Mouse (Mus musculus) midbrain, embryonic 14.5 days (tissue): ENCODE data around the gene Tmem132c. TPM values are rescaled to one million over a fixed set of nuclear protein-coding genes. Genes with fewer than 3 reads are reported as not detected.

Source experiments
- ATAC-seq: fragments of 200-750 bp; cut with Nextera tagmentation; 2 replicates; pipeline ENCODE4 v1.8.0; 2017; ENCODE audit warnings: moderate number of reproducible peaks, moderate library complexity; ENCODE audit not compliant: low FRiP score, low TSS enrichment
- DNase-seq: peaks from one replicate; pipeline ENCODE4 v3.0.0-alpha.2; 2015
- H3K27ac ChIP-seq: fragments of 300-500 bp; sonication (generic); replicated peaks from 2 replicates; pipeline ENCODE4 v1.5.1; 2014; ENCODE audit warnings: mild to moderate bottlenecking, low read depth, low read length, moderate library complexity
- H3K27me3 ChIP-seq: fragments of 300-500 bp; sonication (generic); 2 replicates; pipeline ENCODE4 v1.6.1; 2014; ENCODE audit warnings: low read length, control low read depth, mixed read lengths; ENCODE audit not compliant: control insufficient read depth, insufficient read depth
- H3K36me3 ChIP-seq: fragments of 300-500 bp; sonication (generic); 2 replicates; pipeline ENCODE4 v1.6.1; 2014; ENCODE audit warnings: low read length, control low read depth; ENCODE audit not compliant: control insufficient read depth, insufficient read depth
- H3K4me1 ChIP-seq: fragments of 300-500 bp; sonication (generic); 2 replicates; pipeline ENCODE4 v1.6.1; 2014; ENCODE audit warnings: mild to moderate bottlenecking, antibody characterized with exemption, low read length, control low read depth; ENCODE audit not compliant: control insufficient read depth, insufficient read depth
- H3K4me2 ChIP-seq: fragments of 300-500 bp; sonication (generic); 2 replicates; pipeline ENCODE4 v1.6.1; 2014; ENCODE audit warnings: mild to moderate bottlenecking, low read length, moderate library complexity
- H3K4me3 ChIP-seq: fragments of 300-500 bp; sonication (generic); replicated peaks from 2 replicates; pipeline ENCODE4 v1.5.1; 2014; ENCODE audit warnings: low read depth, low read length
- H3K9ac ChIP-seq: fragments of 300-500 bp; sonication (generic); replicated peaks from 2 replicates; pipeline ENCODE4 v1.6.1; 2014; ENCODE audit warnings: mild to moderate bottlenecking, low read length, moderate library complexity
- H3K9me3 ChIP-seq: fragments of 300-500 bp; sonication (generic); 2 replicates; pipeline ENCODE4 v1.6.1; 2016; ENCODE audit warnings: low read length, control low read depth, mixed read lengths; ENCODE audit not compliant: control insufficient read depth
- WGBS: fragments of 180-500 bp; shearing (Covaris S2); extraction: QIAGEN DNeasy Blood & Tissue Kit; methylation state at CpG from one replicate; pipeline ENCODE4 v1.1.7; 2014; 5-methylcytosine and 5-hydroxymethylcytosine counted together
- polyA plus RNA-seq: library from polyadenylated mRNA; unstranded; fragments of >200 nt; fragmentation: Nextera tagmentation; extraction: Ambion mirVana; gene quantifications from 2 replicates; pipeline ENCODE4 v1.2.1, GENCODE M21; 2014

The Tmem132c gene
- polyA plus RNA-seq, 1 experiment from 2014 or later, result 16.2 TPM

DNA sequence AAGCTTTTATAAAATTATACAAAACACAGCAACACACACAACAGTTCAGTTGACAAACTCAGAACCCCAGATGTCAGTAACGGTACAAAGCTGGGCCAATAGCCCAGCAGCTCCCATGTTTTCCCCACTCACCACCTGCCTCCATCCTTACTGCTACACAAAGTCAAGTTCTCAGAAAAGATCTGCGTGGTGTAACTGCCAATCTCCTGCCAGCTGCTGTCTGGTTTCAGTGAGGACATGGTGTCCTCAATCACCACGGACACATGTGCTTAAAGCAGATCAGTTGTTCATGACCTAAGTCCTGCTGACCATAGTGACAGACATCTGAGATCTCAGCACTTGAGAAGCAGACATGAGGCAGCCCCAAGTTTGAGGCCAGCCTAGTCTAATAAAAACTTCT is 354.1 kb downstream of the Tmem132c start:
- DNase-seq (no peak), ATAC-seq (no peak)
- H3K36me3 ChIP-seq, result peaks cover 77% of the 10 kb centered on the region
- no peaks in the 10 kb centered on the region for H3K4me1 ChIP-seq
- H3K9ac ChIP-seq, result no peak overlapping the region
- no peak overlapping the region for H3K4me2 ChIP-seq
- no peaks in the 10 kb centered on the region for H3K9me3 ChIP-seq
- no peak overlapping the region for H3K4me3 ChIP-seq
- WGBS, result 90% methylated on average over 3 of the region's 3 CpGs
- H3K27me3 ChIP-seq, result no peaks in the 10 kb centered on the region
- H3K27ac ChIP-seq, result no peak overlapping the region

DNA sequence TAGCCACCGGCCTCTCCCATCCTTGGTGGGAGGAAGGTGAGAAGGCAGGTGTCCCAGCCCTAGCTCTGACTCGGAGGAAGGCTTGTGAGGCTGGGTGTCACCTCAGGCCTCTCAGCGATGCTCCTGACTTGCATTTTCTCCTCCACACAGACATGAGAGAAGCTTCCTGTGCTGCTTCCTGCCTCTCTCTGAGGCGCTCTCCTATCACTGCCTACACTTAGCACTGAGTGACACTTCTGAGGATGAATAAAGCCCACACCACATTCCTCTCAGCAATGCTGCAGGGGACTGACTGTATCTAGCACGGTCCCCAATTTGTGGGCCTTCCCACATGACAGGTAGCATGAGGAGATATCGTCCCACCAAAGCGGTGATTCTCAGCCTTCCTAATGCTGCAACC is 355.3 kb downstream of the Tmem132c start:
- WGBS, result 97% methylated on average over 7 of the region's 7 CpGs
- Histone ChIP-seq H3K36me3 (peaks cover 86% of the 10 kb centered on the region), H3K4me3 (no peak overlapping the region), H3K9ac (no peak overlapping the region), H3K4me1 (no peaks in the 10 kb centered on the region), H3K27ac (no peak overlapping the region), H3K4me2 (no peak overlapping the region), H3K27me3 (no peaks in the 10 kb centered on the region), H3K9me3 (no peaks in the 10 kb centered on the region)
- DNase-seq, result no peak
- no peak for ATAC-seq

GRCm38 (mm10) chr5:127602996-127603395 is 361.4 kb downstream of the Tmem132c start:
- no peak for DNase-seq
- no peak overlapping the region for H3K4me3 ChIP-seq
- WGBS, result 97% methylated on average over 5 of the region's 5 CpGs
- H3K4me2 ChIP-seq, result no peak overlapping the region
- no peak overlapping the region for H3K27ac ChIP-seq
- ATAC-seq, result no peak
- no peaks in the 10 kb centered on the region for H3K27me3 ChIP-seq
- H3K9me3 ChIP-seq, result no peaks in the 10 kb centered on the region
- no peak overlapping the region for H3K9ac ChIP-seq
- H3K36me3 ChIP-seq, result peaks cover 86% of the 10 kb centered on the region
- H3K4me1 ChIP-seq, result no peaks in the 10 kb centered on the region

DNA sequence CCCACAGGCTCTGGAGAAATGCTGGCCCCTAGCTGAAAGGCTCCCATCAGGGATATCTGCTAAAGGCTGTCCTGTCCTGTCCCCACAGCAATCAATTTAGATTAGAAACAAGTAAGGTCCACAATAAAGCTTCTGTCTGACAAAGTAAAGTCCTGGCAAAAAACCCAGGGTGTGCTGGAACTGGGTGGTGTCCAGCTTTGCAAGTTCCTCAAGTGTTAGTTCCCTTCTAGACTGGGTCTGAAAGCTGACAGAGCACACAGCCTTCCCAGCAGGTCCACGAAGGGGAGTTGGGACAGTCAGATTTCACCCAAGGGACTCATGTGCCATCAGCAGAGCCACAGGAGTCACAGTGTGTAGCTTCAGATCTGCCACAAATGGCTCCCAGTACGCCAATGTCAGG is 365.9 kb downstream of the Tmem132c start:
- Histone ChIP-seq H3K36me3 (peaks cover 51% of the 10 kb centered on the region), H3K4me3 (no peak overlapping the region), H3K27me3 (no peaks in the 10 kb centered on the region), H3K4me2 (no peak overlapping the region), H3K27ac (no peak overlapping the region), H3K4me1 (peaks cover 6% of the 10 kb centered on the region; the same call in 1 of the 2 replicates), H3K9ac (no peak overlapping the region), H3K9me3 (no peaks in the 10 kb centered on the region)
- 96% methylated on average over 2 of the region's 2 CpGs for WGBS
- DNase-seq (no peak), ATAC-seq (no peak)

GRCm38 (mm10) chr5:127609191-127609714 is 367.6 kb downstream of the Tmem132c start:
- DNase-seq (no peak), ATAC-seq (no peak)
- Histone ChIP-seq H3K36me3 (peaks cover 33% of the 10 kb centered on the region), H3K27me3 (no peaks in the 10 kb centered on the region), H3K4me1 (peaks cover 10% of the 10 kb centered on the region; the same call in 1 of the 2 replicates), H3K9me3 (no peaks in the 10 kb centered on the region), H3K4me3 (no peak overlapping the region), H3K9ac (no peak overlapping the region), H3K27ac (no peak overlapping the region), H3K4me2 (no peak overlapping the region)
- WGBS, result 90% methylated on average over 7 of the region's 7 CpGs

- Histone ChIP-seq H3K36me3 (peaks cover 22% of the 10 kb centered on the region), H3K4me1 (peaks cover 23% of the 10 kb centered on the region), H3K27me3 (no peaks in the 10 kb centered on the region), H3K4me3 (no peak overlapping the region), H3K27ac (no peak overlapping the region), H3K9ac (no peak overlapping the region), H3K9me3 (no peaks in the 10 kb centered on the region), H3K4me2 (no peak overlapping the region)
- WGBS, result 79% methylated on average over 6 of the region's 6 CpGs
- ATAC-seq, result no peak
- peak; percentile 33 for DNase-seq
Measured at GRCm38 (mm10) chr5:127610787-127611509, 369.3 kb downstream of the Tmem132c start.

GRCm38 (mm10) chr5:127611881-127612280 is 370.3 kb downstream of the Tmem132c start:
- H3K27ac ChIP-seq, result no peak overlapping the region
- H3K4me2 ChIP-seq, result no peak overlapping the region
- peaks cover 15% of the 10 kb centered on the region for H3K36me3 ChIP-seq
- H3K4me1 ChIP-seq, result peaks cover 26% of the 10 kb centered on the region
- no peak overlapping the region for H3K9ac ChIP-seq
- WGBS, result 89% methylated on average over 1 of the region's 1 CpGs
- H3K9me3 ChIP-seq, result no peaks in the 10 kb centered on the region
- no peak overlapping the region for H3K4me3 ChIP-seq
- no peak for ATAC-seq
- H3K27me3 ChIP-seq, result no peaks in the 10 kb centered on the region
- DNase-seq, result no peak

GRCm38 (mm10) chr5:127612397-127612796 is 370.8 kb downstream of the Tmem132c start:
- H3K27ac ChIP-seq, result no peak overlapping the region
- no peak for DNase-seq
- H3K9ac ChIP-seq, result no peak overlapping the region
- WGBS, result 96% methylated on average over 6 of the region's 6 CpGs
- no peak for ATAC-seq
- no peaks in the 10 kb centered on the region for H3K27me3 ChIP-seq
- no peaks in the 10 kb centered on the region for H3K9me3 ChIP-seq
- H3K4me2 ChIP-seq, result no peak overlapping the region
- no peak overlapping the region for H3K4me3 ChIP-seq
- peaks cover 13% of the 10 kb centered on the region for H3K36me3 ChIP-seq
- peaks cover 26% of the 10 kb centered on the region for H3K4me1 ChIP-seq
